Mouse (Mus musculus): ENCODE results near the gene Cul7.
A peak's percentile ranks its signal among the peaks of the same experiment; 100 is the strongest.

The Cul7 gene

GRCm38 (mm10) chr17:46628791-46629684 lies 21.1 kb upstream of the Cul7 start, which contains the start of gene Ptk7:
Gene Ptk7, minus strand, starts transcription at chr17:46629504.
- peak; percentile 96 for DNase-seq

- peak; percentile 90 for DNase-seq
Measured at GRCm38 (mm10) chr17:46629685-46630441, 20.3 kb upstream of the Cul7 start.

- DNase-seq, result peak; percentile 80
Measured at GRCm38 (mm10) chr17:46636831-46637523, 13.2 kb upstream of the Cul7 start.

- DNase-seq, result no peak
Measured at GRCm38 (mm10) chr17:46639929-46640328, 10.2 kb upstream of the Cul7 start.

- no peak for DNase-seq
Measured at GRCm38 (mm10) chr17:46642060-46642459, 8.1 kb upstream of the Cul7 start.

GRCm38 (mm10) chr17:46644152-46644805 lies 5.9 kb upstream of the Cul7 start:
- no peak for DNase-seq

GRCm38 (mm10) chr17:46644916-46645475 lies 5.1 kb upstream of the Cul7 start:
- peak; percentile 87 for DNase-seq

- peak; percentile 99 for DNase-seq
Measured at GRCm38 (mm10) chr17:46645561-46646321, 4.4 kb upstream of the Cul7 start, which contains the start of the genes Klc4 and Mrpl2. Gene Klc4, minus strand, starts transcription at chr17:46646022. Gene Mrpl2, plus strand, starts transcription at chr17:46646229.

- no peak for DNase-seq
Measured at GRCm38 (mm10) chr17:46646322-46646662, 3.8 kb upstream of the Cul7 start.

- no peak for DNase-seq
Measured at GRCm38 (mm10) chr17:46647279-46647678, 2.9 kb upstream of the Cul7 start.

GRCm38 (mm10) chr17:46648436-46648835 lies 1.7 kb upstream of the Cul7 start:
- DNase-seq, result no peak

GRCm38 (mm10) chr17:46649811-46650210 lies 326 bp upstream of the Cul7 start:
- DNase-seq, result peak; percentile 60

GRCm38 (mm10) chr17:46651292-46651691 lies 1.2 kb downstream of the Cul7 start:
- no peak for DNase-seq

- DNase-seq, result no peak
Measured at GRCm38 (mm10) chr17:46651755-46652547, 1.8 kb downstream of the Cul7 start.

- no peak for DNase-seq
Measured at GRCm38 (mm10) chr17:46656054-46656453, 5.9 kb downstream of the Cul7 start.

GRCm38 (mm10) chr17:46661351-46661750 lies 11.2 kb downstream of the Cul7 start:
- no peak for DNase-seq

- no peak for DNase-seq
Measured at GRCm38 (mm10) chr17:46661981-46662380, 11.8 kb downstream of the Cul7 start.

- peak; percentile 54 for DNase-seq
Measured at GRCm38 (mm10) chr17:46662730-46663129, 12.6 kb downstream of the Cul7 start.

- DNase-seq, result no peak
Measured at GRCm38 (mm10) chr17:46667712-46668111, 17.6 kb downstream of the Cul7 start.

- DNase-seq, result no peak
Measured at GRCm38 (mm10) chr17:46669911-46670310, 19.8 kb downstream of the Cul7 start.
